Mouse (Mus musculus) gastrocnemius, adult 2 months (tissue): Measurements from ENCODE around the gene Cadm3. TPM values are rescaled to one million over a fixed set of nuclear protein-coding genes. Genes with fewer than 3 reads are reported as not detected.
A peak's percentile ranks its signal among the peaks of the same experiment; 100 is the strongest.
"Not testable (repeated sequence)": the region's sequence is repeated elsewhere in the genome, so short reads cannot be mapped to it uniquely, and the experiment has no call there.

ENCODE experiments used
- DNase-seq: peaks from one replicate; pipeline ENCODE4 v3.0.0; 2022
- H3K27ac ChIP-seq: fragments of 200-600 bp; 2 replicates; pipeline ENCODE4 v1.8.1; 2022; ENCODE audit warnings: mild to moderate bottlenecking
- H3K4me3 ChIP-seq: fragments of 200-600 bp; 2 replicates; pipeline ENCODE4 v1.8.1; 2022; ENCODE audit warnings: mild to moderate bottlenecking, moderate library complexity
- CTCF ChIP-seq: fragments of 200-600 bp; IDR thresholded peaks from 2 replicates; pipeline ENCODE4 v1.8.1; 2022; ENCODE audit warnings: antibody characterized with exemption, mild to moderate bottlenecking, moderate library complexity
- intact Hi-C: fragments of 180-260 bp; cut with DNase I; formaldehyde crosslinking; loops from one replicate; pipeline ENCODE4 v1.15.1; 2025
- total RNA-seq, 2 experiments: library from RNA; stranded (reverse); gene quantifications; 2 replicates each; pipeline ENCODE4 v1.2.3; 2021

Cadm3 gene
- total RNA-seq, 2 experiments from 2014 or later, result 7.2 to 12.2 TPM

DNA sequence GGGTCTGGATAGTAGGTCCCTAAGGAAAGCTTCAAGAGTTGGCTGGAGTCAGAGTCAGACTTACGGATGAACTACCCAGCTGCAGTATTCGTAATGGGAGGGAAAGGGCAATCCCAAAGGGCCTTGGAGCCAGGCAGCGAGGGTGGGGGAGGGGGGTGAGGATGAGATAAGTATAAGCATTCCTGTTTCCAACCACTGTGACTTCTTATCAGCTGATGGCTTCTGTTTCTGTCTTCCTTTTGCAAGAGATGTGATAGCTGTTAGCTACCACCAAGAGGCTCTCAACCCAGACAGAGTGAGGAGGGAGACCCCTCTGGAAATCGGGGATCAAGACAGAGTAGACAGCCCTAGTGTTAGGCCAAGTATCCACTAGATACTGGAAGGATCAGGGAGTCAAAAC is 38.3 kb downstream of the Cadm3 start:
- Histone ChIP-seq H3K4me3 (no peak overlapping the region), H3K27ac (0 out of 2 replicates have a peak overlapping the region, but pooled peaks have one; percentile 28)
- intact Hi-C loops, result no loop called here
- TF ChIP-seq CTCF, result no peak
- no peak for DNase-seq

DNA sequence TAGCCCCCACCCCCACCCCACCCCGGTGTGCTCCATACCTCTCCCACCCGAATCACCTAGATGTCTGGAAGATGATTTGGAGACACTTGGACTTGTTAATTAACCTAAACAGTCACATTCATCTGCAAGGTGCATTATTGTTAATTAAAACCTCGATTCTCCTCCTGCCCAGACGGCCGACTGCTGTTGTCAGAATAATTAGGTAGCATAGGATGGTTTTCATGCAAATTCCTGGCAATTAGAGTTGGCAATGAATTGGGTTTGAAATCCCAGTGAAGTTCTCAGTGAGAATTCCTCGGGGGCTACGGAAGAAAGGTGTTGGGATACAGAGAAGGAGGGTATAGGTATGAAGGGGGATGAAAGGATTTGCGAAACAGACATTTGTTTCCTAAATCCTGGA is 39.0 kb downstream of the Cadm3 start:
- TF ChIP-seq CTCF, result no peak
- Histone ChIP-seq H3K4me3 (no peak overlapping the region), H3K27ac (no peak overlapping the region)
- no peak for DNase-seq
- intact Hi-C loops, result no loop called here

DNA sequence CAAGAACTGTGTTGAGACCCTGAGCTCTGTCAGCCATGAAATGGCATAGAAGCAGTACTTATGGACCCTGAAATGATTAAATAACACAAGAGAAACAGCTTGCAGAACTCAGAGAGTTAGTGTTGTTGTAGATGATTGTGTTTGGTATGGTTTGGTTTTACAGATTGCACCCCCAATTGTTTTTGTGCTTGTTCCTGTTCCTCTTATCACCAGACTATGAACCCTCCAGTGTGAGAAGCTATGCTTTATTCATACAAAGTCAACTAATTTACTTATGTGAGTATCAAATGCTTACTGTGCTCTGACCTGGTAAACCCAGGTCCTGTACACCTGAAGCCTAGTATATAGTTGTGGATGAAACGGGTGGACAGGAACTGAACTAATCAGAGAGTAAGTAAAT is 40.9 kb downstream of the Cadm3 start:
- intact Hi-C loops, result no loop called here

DNA sequence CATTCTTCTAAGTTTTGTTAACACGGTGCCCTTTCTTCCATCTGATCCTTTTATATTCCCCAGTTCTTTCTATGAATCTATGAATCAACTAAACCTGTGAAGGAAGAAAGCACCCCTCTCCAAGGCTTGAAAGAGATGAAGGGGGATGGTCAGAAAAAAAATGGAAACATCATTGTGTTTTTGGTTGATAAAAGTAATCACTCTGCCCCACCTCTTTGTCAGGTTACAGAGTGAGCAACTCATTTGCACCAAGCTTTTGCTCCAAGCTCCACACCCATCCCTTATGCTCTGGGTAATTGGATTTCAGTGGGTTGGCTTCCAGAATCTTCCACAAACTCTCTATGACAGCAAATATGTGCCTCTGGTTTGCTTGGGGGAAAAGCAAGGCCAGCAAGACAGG is 42.1 kb downstream of the Cadm3 start:
- TF ChIP-seq CTCF, result no peak
- no peak for DNase-seq
- no peak overlapping the region for H3K27ac ChIP-seq
- intact Hi-C loops, result no loop called here
- no peak overlapping the region for H3K4me3 ChIP-seq

More for the DNA sequence above, 40.9 kb downstream of the Cadm3 start:
- Histone ChIP-seq H3K27ac (no peak overlapping the region), H3K4me3 (no peak overlapping the region)
- TF ChIP-seq CTCF, result no peak
- DNase-seq, result no peak

DNA sequence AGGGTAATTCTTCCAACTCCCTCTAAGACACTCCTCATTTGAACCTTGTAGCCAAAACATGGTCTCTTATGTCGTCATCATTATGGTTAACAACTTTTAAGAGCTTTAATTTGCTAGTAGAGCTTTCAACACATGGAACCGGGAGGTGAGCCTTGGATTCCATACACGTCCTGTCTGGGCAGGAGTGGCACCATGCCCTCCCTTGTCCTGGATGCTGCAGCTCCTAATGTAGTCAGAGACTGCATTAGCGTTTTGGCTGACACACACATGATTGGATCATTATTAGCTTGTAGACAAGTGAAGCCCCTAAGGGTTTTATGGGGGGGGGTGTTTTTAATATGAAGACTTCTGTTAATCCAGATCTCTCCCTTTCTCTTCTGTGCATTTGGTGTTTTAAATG is 42.5 kb downstream of the Cadm3 start:
- Histone ChIP-seq H3K27ac (no peak overlapping the region), H3K4me3 (no peak overlapping the region)
- intact Hi-C loops, result loop anchor here (5.0 kb wide), 1 partner anchor 72 kb away; no protein-coding TSS in a partner anchor
- no peak for DNase-seq
- no peak for TF ChIP-seq CTCF

DNA sequence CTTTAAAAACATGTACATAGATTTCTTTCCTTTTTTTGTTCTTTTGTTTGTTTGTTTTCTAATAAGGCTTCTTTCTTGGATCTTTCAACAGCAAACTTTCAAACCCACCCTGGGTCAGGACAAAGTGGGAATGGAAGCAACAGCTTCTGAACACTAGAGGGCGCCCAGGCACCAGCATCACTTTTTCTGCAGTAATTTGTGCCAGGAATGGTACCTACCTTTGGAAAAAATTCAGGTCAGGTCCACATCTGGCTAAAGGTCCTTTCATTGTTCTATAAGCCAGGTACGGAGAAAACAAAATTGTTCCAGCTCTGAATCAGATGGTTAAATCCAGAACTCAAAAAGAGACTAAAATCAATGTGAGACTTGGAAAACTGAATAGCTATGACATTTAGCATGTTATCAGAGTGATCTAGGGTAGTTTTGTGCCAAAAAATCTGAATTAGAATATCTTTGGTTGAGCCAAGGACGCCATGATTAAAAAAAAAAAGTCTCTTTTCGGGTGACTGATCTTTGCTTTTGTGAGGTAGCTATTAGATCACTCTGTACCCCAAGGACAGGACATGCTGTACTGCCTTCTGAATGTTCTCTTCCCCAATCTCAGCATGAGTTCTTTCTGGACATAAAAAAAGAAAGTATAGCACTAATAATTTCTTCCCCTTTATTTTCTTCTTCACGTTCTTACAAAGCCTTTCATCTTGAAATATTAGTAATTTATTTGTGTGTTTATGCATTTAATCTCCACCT is 43.5 kb downstream of the Cadm3 start:
- no peak overlapping the region for H3K27ac ChIP-seq
- peak; percentile 80 for TF ChIP-seq CTCF
- H3K4me3 ChIP-seq, result no peak overlapping the region
- intact Hi-C loops, result loop anchor here (5.0 kb wide), 1 partner anchor 73 kb away; no protein-coding TSS in a partner anchor
- DNase-seq, result no peak

DNA sequence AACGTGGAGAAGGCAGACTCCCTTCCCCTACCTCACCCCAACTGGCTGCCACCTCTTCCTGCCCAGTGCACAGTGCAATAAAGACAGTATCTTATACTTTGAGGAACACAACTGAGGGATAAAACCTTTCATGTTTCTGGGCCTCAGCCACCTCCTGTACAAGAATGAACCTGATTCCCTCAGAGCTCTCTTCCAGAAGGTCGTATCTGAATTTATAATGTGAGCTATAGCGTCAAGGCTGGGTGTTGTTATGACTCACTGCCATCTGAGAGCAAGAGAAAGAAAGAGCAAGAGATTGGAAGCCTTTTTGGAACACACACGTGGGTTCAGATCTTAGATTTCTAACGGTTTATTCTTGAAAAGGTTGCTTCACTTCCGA is 45.3 kb downstream of the Cadm3 start:
- H3K4me3 ChIP-seq, result no peak overlapping the region
- H3K27ac ChIP-seq, result no peak overlapping the region
- intact Hi-C loops, result loop anchor here (5.0 kb wide), 1 partner anchor 75 kb away; no protein-coding TSS in a partner anchor
- DNase-seq, result no peak
- TF ChIP-seq CTCF, result no peak

DNA sequence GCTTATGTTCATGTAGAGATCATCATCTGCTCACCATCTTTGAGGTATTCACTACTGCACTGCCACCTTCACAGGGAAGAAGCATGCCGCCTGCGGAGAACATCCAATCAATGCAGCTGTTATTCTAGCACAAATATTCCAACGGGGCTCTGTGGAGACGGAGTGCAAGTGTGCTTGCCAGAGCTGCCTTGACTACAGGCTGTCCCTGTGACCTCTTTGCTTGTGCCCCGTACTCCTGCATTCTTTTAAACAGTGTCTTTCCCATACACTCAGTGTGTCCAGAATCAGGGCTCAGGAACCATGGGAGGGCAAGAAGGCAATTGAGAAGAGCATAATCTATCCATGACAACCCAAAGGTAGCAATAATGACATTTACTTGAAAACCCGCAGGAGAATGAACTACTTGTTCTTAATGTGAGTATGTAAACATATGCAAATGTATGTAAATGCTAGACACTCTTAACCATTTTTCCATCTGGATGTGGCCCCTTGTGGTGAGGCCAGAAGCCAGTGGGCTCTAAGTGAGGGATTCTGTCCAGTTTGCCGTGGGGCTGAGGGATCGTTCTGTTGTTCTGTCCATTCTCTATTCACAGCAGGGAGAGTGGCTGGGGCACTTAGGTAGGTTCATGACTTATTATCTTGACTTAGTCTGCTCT is 45.8 kb downstream of the Cadm3 start:
- intact Hi-C loops, result loop anchor here (5.0 kb wide), 1 partner anchor 76 kb away; no protein-coding TSS in a partner anchor
- Histone ChIP-seq H3K4me3 (no peak overlapping the region), H3K27ac (no peak overlapping the region)
- no peak for TF ChIP-seq CTCF
- no peak for DNase-seq

DNA sequence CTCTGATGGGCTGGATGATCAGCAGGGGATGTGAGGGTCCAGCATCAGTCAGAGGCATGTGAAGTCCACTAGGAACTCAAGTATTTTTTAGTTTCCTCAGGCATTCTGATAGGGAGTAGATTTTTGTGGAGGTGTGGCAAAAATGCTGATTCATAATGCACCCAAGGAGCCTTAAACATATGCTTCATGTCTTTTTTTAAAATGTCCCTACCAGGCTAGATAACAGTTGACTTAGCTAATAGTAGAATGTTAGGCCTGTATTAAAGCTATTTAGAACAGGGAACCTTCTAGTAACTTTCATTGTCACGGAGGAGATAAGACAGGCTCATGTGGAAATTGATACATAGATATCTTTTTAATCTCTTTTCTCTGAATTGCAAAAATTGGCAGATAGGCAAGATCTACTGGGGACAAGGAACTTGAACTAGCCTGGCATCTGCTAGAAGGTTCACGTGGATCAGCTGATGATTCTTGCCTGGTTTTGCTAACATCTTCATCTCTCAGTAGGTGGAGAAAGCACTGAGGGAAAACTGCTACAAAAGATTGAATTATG is 49.5 kb downstream of the Cadm3 start:
- intact Hi-C loops, result no loop called here
- no peak for DNase-seq
- TF ChIP-seq CTCF, result no peak
- Histone ChIP-seq H3K27ac (no peak overlapping the region), H3K4me3 (no peak overlapping the region)

DNA sequence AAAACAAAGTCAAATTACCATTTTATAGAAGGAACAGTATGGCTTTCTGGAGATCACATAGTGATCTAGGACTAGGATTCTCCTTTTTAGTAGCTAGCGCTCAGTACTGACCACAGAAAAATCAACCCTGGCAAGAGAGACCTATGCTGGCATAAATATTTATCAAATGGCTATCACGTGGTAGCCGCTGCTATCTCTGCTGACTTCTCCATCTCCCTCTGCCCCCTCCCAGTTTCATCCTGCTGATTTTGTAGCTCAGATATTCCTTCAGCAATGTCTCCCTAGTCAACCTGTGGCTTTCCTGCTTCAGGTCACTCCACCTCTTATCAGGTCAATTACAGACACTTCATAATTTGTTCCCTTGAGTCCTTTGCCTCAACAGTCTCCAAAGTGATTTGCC is 51.8 kb downstream of the Cadm3 start:
- no peak for TF ChIP-seq CTCF
- intact Hi-C loops, result no loop called here

DNA sequence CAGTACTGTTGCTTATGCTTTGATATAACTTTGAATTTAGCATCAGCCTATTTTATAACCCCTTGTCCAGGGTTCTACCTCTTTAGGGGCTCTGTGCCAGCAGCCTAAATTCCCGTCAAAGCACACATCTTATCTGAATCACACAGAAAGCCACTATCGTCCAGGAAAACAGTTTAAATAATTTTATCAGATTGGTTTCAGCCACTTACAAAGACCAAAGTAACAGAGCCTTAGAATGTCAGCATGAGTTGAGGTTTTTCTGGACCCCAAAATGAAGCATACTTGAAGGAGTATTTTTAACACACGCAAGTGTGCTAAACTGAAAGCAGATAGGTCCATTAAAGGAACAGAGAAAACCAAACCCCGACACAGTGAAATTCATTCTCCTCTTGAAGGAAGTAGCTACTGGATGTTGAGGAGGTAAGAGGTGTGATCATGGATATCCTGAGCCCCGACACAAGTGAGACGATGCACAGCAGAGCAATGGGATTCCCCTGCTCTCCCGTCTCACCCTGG is 53.9 kb downstream of the Cadm3 start:
- intact Hi-C loops, DNase-seq, H3K27ac ChIP-seq, H3K4me3 ChIP-seq: not testable (repeated sequence)

More for the DNA sequence above, 51.8 kb downstream of the Cadm3 start:
- no peak overlapping the region for H3K27ac ChIP-seq
- no peak overlapping the region for H3K4me3 ChIP-seq
- no peak for DNase-seq

DNA sequence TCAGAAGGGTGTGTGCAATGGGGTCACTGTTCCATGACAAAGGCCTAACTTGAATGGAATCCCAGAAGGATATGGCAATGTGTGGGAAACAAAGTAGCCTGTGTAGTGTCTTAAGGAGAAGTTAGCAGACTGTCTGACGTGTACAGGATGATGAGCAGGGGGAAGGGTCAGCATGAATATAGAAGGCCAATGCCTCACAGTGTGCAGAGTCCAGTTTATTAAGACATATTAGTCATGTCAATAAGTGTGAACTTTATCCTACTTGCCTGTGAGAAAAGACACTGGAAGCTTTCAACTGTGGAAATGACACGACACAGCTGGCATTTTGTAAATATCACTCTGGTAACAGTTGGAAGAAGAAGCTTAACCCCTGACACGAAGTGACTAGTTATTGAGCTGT is 64.7 kb downstream of the Cadm3 start:
- H3K27ac ChIP-seq, intact Hi-C loops, H3K4me3 ChIP-seq, DNase-seq: not testable (repeated sequence)

Other genes with a start within 250 kb of the Cadm3 start
- not detected for gene Olfr1408, start 230.3 kb downstream of the Cadm3 start, total RNA-seq
- not detected for gene Olfr1406, start 177.1 kb downstream of the Cadm3 start, total RNA-seq
- gene Olfr218, start 169.9 kb downstream of the Cadm3 start, total RNA-seq, result not detected
- gene Olfr1404, start 155.3 kb downstream of the Cadm3 start, total RNA-seq, result not detected
- under 1 TPM in 1 of 2 experiments, not detected in 1; 0.31 TPM for gene Fcer1a, start 140.5 kb downstream of the Cadm3 start, total RNA-seq
- not detected for gene Olfr418, start 101.7 kb downstream of the Cadm3 start, total RNA-seq
- not detected for gene Mptx2, start 89.9 kb downstream of the Cadm3 start, total RNA-seq
- gene Ackr1, start 33.9 kb downstream of the Cadm3 start, total RNA-seq, result 1 to 10 TPM; 2.5 to 3.0 TPM
- under 1 TPM; 0.11 to 0.28 TPM for gene Aim2, start 16.8 kb downstream of the Cadm3 start, total RNA-seq
- not detected for gene Ifi206, start 123.3 kb upstream of the Cadm3 start, total RNA-seq
- gene Ifi214, start 168.3 kb upstream of the Cadm3 start, total RNA-seq, result not detected
- not detected for gene Ifi213, start 231.6 kb upstream of the Cadm3 start, total RNA-seq